Mouse (Mus musculus) ES-Bruce4 (cell line): ENCODE measurements around the gene Lrp8. TPM values are rescaled to one million over a fixed set of nuclear protein-coding genes. Genes with fewer than 3 reads are reported as not detected.

Source experiments
- H3K27ac ChIP-seq: 2 replicates; pipeline ENCODE4 v1.5.1; 2012; ENCODE audit warnings: low read length, inconsistent platforms; ENCODE audit not compliant: insufficient read depth
- H3K27me3 ChIP-seq: 2 replicates; pipeline ENCODE4 v1.6.1; 2012; ENCODE audit warnings: mild to moderate bottlenecking, low read length, inconsistent platforms; ENCODE audit not compliant: control insufficient read depth, poor library complexity, insufficient read depth, severe bottlenecking
- H3K36me3 ChIP-seq: 2 replicates; pipeline ENCODE4 v1.6.1; 2012; ENCODE audit warnings: inconsistent platforms, mild to moderate bottlenecking, low read length, moderate library complexity; ENCODE audit not compliant: control insufficient read depth, poor library complexity, insufficient read depth, severe bottlenecking
- H3K4me1 ChIP-seq: one replicate; pipeline ENCODE4 v1.8.1; 2011; ENCODE audit warnings: low read length; ENCODE audit not compliant: control insufficient read depth, insufficient read depth
- H3K4me3 ChIP-seq: 2 replicates; pipeline ENCODE4 v1.5.1; 2011; ENCODE audit warnings: low read depth, mild to moderate bottlenecking, low read length
- H3K9ac ChIP-seq: 2 replicates; pipeline ENCODE4 v1.6.1; 2012; ENCODE audit warnings: low read depth, mild to moderate bottlenecking, inconsistent platforms; ENCODE audit not compliant: poor library complexity, severe bottlenecking
- H3K9me3 ChIP-seq: replicated peaks from 2 replicates; pipeline ENCODE4 v1.6.1; 2012; ENCODE audit warnings: mild to moderate bottlenecking, low read length, inconsistent platforms; ENCODE audit not compliant: control insufficient read depth, poor library complexity, insufficient read depth, severe bottlenecking
- CTCF ChIP-seq: IDR thresholded peaks from one replicate; pipeline ENCODE4 v1.8.1; 2011; ENCODE audit warnings: low read depth, low read length
- EP300 ChIP-seq: IDR thresholded peaks from 2 replicates; pipeline ENCODE4 v1.6.1; 2011; ENCODE audit warnings: low read depth, low read length; ENCODE audit not compliant: insufficient read depth
- POLR2A ChIP-seq: IDR thresholded peaks from one replicate; pipeline ENCODE4 v1.8.1; 2011; ENCODE audit warnings: low read length; ENCODE audit not compliant: insufficient read depth
- polyA plus RNA-seq: library from polyadenylated mRNA; stranded (reverse); fragments of >200 nt; gene quantifications from 2 replicates; pipeline ENCODE4 v1.2.4, GENCODE M21; 2011; ENCODE audit warnings: low read depth; ENCODE audit not compliant: missing spikeins, insufficient read depth, insufficient read length

Gene Lrp8
- polyA plus RNA-seq, 1 experiment = 26.8 TPM

DNA sequence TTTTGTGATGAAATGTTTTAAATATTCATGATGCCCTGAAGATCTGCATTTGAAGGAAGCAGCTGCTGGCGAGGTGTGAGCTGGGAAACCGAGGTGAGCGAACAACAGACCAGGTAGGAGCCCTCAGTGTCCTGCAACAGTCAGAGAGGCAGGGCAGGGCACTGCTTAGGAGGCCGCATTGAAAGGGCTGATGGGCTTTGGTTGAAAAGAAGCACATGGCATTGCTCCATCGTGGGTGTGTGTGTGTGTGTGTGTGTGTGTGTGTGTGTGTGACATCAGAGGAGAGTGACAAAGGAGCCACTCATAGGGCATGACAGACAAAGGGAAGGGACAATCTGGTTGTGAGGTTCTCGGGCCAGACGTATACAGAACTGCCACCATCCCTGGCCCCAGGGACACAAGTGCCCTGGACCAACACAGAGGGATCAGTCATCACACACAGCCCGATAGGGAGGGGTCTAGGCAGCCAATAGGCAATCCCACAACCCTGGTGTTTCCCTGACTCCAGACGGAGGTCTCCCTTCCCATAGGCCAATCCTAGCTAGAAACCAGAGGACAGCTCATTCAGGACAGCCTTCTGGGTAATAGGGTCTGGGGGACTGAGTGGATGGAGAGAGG lies 36.8 kb upstream of the Lrp8 start:
- Histone ChIP-seq H3K4me1 (no peaks in the 10 kb centered on the region), H3K9me3 (no peaks in the 10 kb centered on the region)

DNA sequence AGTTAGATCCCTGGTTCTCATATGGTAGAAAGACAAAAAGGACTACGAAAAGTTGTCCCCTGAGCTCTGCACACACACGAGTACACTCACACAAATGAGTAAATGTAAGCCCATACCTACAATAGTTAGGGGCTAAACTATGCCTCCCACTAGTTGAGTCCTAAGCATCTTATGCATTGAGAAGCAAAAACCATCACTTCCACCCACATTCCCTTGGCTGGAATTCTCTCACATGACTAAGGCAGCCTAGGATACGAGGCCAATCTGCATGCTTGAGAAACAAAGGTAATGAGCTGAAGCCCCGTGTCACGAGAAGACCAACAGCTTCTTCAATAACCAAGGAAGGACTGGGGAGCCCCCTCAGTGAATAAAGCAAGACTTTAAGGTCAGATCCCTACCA lies 35.9 kb upstream of the Lrp8 start:
- TF ChIP-seq CTCF (no peak), POLR2A (no peak)
- no peaks in the 10 kb centered on the region for H3K4me1 ChIP-seq
- no peak overlapping the region for H3K4me3 ChIP-seq
- H3K27ac ChIP-seq = no peak overlapping the region
- H3K9me3 ChIP-seq = no peaks in the 10 kb centered on the region
- H3K36me3 ChIP-seq = no peaks in the 10 kb centered on the region
- H3K9ac ChIP-seq = no peak overlapping the region
- H3K27me3 ChIP-seq = no peaks in the 10 kb centered on the region

More for the DNA sequence above, 36.8 kb upstream of the Lrp8 start:
- Histone ChIP-seq H3K27ac (no peak overlapping the region), H3K36me3 (no peaks in the 10 kb centered on the region), H3K27me3 (no peaks in the 10 kb centered on the region), H3K4me3 (no peak overlapping the region), H3K9ac (no peak overlapping the region)
- TF ChIP-seq CTCF = no peak

DNA sequence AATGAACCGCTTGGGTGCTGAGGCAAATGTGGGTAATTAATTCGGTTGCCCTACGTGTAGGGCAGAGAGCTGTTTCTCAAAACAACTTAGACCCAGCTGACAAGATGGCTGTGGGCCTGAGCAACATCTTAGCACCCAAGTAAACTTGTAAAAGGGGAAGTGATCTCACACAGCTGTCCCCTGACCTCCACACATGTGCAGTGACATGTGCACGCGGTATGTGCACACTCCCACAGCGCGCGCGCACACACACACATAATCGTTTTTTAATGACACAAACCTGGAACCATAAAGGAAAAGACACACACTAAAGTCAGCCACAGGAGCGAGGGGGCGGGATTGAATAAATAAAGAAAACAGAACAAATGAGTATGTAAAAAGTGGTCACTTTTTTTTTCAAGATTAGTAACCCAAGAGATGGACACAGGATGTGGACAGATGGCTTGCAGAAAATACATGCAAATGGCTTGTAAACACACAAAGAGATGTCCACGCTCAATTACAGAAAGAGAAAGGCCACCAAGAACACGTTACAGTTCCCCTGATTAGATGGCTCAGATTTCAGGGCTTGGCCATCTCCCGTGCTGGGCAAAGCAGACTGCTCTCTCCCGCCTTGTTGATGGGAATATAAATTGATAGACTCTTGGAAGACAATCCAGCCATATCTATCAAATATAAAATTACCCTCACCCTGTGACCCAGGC lies 29.8 kb upstream of the Lrp8 start:
- H3K27ac ChIP-seq = no peak overlapping the region
- TF ChIP-seq CTCF (no peak), POLR2A (no peak), EP300 (no peak)
- H3K9ac ChIP-seq = no peak overlapping the region
- H3K36me3 ChIP-seq = no peaks in the 10 kb centered on the region
- no peaks in the 10 kb centered on the region for H3K9me3 ChIP-seq
- no peaks in the 10 kb centered on the region for H3K27me3 ChIP-seq
- H3K4me1 ChIP-seq = no peaks in the 10 kb centered on the region
- no peak overlapping the region for H3K4me3 ChIP-seq

DNA sequence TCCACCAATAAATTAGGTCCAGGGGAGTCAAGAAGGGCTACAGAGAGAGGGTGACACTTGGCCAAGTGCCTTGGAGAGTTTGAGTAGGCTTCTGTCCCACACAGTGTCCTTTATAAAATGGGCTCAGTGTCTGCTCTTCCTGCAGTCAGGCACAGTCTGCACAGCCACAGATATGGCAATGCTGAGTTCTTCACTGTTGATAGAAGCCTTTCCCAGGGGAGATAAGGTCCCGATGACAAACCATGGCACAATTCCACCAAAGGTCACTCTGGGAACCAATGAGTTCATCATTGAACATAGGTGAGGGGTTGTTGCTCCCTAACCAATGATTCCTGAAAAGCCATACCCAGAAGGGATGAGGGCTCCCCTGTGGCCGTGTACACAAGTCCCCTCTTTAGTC lies 27.2 kb upstream of the Lrp8 start:
- Histone ChIP-seq H3K4me1 (no peaks in the 10 kb centered on the region), H3K27ac (no peak overlapping the region), H3K36me3 (no peaks in the 10 kb centered on the region), H3K27me3 (no peaks in the 10 kb centered on the region), H3K9me3 (no peaks in the 10 kb centered on the region), H3K4me3 (no peak overlapping the region), H3K9ac (no peak overlapping the region)
- no peak for TF ChIP-seq POLR2A
- TF ChIP-seq CTCF = no peak
- no peak for TF ChIP-seq EP300

DNA sequence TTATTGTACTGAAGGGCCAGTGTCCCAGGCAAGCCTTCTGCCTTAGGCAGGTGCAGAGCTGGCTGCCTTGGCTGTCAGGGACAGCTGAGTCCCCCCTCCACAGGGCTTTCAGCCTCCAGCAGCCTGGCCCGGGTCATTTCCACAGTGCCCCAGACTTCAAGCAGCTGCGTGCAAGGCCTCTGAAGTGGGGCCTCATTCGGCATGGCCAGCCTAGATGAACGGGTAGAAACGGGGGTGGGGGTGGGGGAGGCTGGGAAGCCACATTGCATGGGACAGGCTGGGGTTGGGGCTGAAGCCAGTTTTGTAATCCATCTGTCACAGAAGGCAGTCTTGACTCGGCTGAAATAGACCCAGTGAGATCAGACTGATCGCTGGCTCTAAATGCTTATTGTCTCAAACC lies 26.4 kb upstream of the Lrp8 start:
- no peak for TF ChIP-seq CTCF
- TF ChIP-seq EP300 = no peak
- TF ChIP-seq POLR2A = no peak
- no peak overlapping the region for H3K9ac ChIP-seq
- H3K4me1 ChIP-seq = no peaks in the 10 kb centered on the region
- no peak overlapping the region for H3K27ac ChIP-seq
- H3K27me3 ChIP-seq = no peaks in the 10 kb centered on the region
- H3K9me3 ChIP-seq = no peaks in the 10 kb centered on the region
- H3K36me3 ChIP-seq = no peaks in the 10 kb centered on the region
- H3K4me3 ChIP-seq = no peak overlapping the region

GRCm38 (mm10) chr4:107776990-107777673 lies 24.9 kb upstream of the Lrp8 start:
- H3K4me1 ChIP-seq = no peaks in the 10 kb centered on the region
- no peak overlapping the region for H3K27ac ChIP-seq
- no peak overlapping the region for H3K4me3 ChIP-seq
- H3K9me3 ChIP-seq = no peaks in the 10 kb centered on the region
- H3K9ac ChIP-seq = no peak overlapping the region
- TF ChIP-seq CTCF = no peak
- no peak for TF ChIP-seq EP300
- TF ChIP-seq POLR2A = no peak
- no peaks in the 10 kb centered on the region for H3K36me3 ChIP-seq
- no peaks in the 10 kb centered on the region for H3K27me3 ChIP-seq
